Mouse (Mus musculus): Measurements from ENCODE around the gene Ttc34. TPM values are rescaled to one million over a fixed set of nuclear protein-coding genes. Genes with fewer than 3 reads are reported as not detected.

Ttc34 gene
- polyA plus RNA-seq, 1 experiment, result 1.00 TPM

DNA sequence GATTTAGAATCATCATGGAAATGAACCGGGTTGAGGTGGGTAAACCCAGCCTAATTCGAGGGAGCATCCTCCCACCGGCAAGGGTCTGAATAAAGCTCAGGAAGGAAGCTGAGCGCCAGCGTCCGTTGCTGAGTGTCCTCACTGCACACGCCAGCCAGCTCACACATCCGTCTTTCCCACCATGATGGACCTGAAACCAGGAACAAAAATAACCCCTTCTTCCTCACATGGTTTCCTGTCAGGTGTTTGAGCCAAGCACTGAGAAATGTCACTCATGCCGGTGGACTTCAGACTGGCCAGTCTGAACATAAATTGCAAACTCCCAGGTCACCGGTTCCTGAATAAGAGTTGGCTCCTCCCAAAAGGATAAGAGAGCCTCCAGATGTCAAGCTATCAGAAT, 78.0 kb downstream of the Ttc34 start:
- no peak for DNase-seq (ENCODE audit: low read depth)
- TF ChIP-seq POLR2A (IDR thresholded peaks at IDR 0.05; ENCODE audit: borderline replicate concordance, extremely low read depth, insufficient read depth, insufficient read length, poor library complexity, severe bottlenecking) (no peak), CTCF (IDR thresholded peaks at IDR 0.05; ENCODE audit: borderline replicate concordance, extremely low read depth, insufficient read depth, insufficient read length) (no peak)

DNA sequence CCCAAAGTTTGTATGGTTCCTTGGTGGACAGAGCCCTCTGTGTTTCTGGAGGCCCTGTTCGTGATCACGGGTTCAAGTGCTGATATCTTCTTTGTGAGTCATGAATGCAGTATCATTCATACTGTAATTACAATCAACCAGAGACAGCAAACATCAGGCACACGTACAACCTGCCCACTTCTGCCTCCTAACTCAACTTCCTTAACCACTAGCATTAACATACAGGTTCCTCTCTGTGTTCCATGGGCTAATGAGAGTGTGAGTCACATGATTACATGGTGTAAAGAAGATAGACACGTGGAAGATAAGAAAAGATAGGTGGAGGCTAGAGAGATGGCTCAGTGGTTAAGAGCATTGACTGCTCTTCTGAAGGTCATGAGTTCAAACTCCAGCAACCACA, 79.4 kb downstream of the Ttc34 start:
- TF ChIP-seq POLR2A (IDR thresholded peaks at IDR 0.05; ENCODE audit: borderline replicate concordance, extremely low read depth, insufficient read depth, insufficient read length, poor library complexity, severe bottlenecking) (no peak), CTCF (IDR thresholded peaks at IDR 0.05; ENCODE audit: borderline replicate concordance, extremely low read depth, insufficient read depth, insufficient read length) (no peak)
- no peak for DNase-seq (ENCODE audit: low read depth)

Other genes starting within 250 kb of the Ttc34 start
- gene Prdm16, start 200.6 kb upstream of the Ttc34 start, polyA plus RNA-seq (2012; rRNA removed), result 8.9 and 10.8 TPM in 2 replicates
- gene Actrt2, start 169.6 kb upstream of the Ttc34 start, polyA plus RNA-seq (2012; rRNA removed), result not detected in 2 replicates
- 0.29 and 0.30 TPM in 2 replicates for gene Mmel1, start 32.1 kb downstream of the Ttc34 start, polyA plus RNA-seq (2012; rRNA removed)
- gene Fam213b, start 61.7 kb downstream of the Ttc34 start, polyA plus RNA-seq (2012; rRNA removed), result 28.9 and 30.7 TPM in 2 replicates
- gene Tnfrsf14, start 91.1 kb downstream of the Ttc34 start, polyA plus RNA-seq (2012; rRNA removed), result 0.79 and 1.8 TPM in 2 replicates
- 76.0 and 114 TPM in 2 replicates for gene Hes5, start 123.5 kb downstream of the Ttc34 start, polyA plus RNA-seq (2012; rRNA removed)
- 68.0 and 95.5 TPM in 2 replicates for gene Pank4, start 126.7 kb downstream of the Ttc34 start, polyA plus RNA-seq (2012; rRNA removed)
- 33.7 and 37.6 TPM in 2 replicates for gene Plch2, start 219.3 kb downstream of the Ttc34 start, polyA plus RNA-seq (2012; rRNA removed)
- 19.2 and 27.0 TPM in 2 replicates for gene Pex10, start 229.6 kb downstream of the Ttc34 start, polyA plus RNA-seq (2012; rRNA removed)
- 84.0 and 95.7 TPM in 2 replicates for gene Rer1, start 248.9 kb downstream of the Ttc34 start, polyA plus RNA-seq (2012; rRNA removed)
- 8.0 and 12.6 TPM in 2 replicates for gene Morn1, start 249.1 kb downstream of the Ttc34 start, polyA plus RNA-seq (2012; rRNA removed)

Measured in brain, embryonic 14.5 days (tissue).